Mouse (Mus musculus): ENCODE measurements around the gene Lcn4. TPM values are rescaled to one million over a fixed set of nuclear protein-coding genes. Genes with fewer than 3 reads are reported as not detected.
A peak's percentile ranks its signal among the peaks of the same experiment; 100 is the strongest.
"Not testable (repeated sequence)": the region's sequence is repeated elsewhere in the genome, so short reads cannot be mapped to it uniquely, and the experiment has no call there.

Lcn4 gene
- polyA plus RNA-seq (2012; rRNA removed) (not detected in 2 replicates), polyA plus RNA-seq (2014; fragmentation: Nextera tagmentation; extraction: Ambion mirVana) (not detected in 2 replicates)

GRCm38 (mm10) chr2:26671182-26671581 is at the start of gene Lcn4:
Lcn4 (minus strand) TSS chr2:26671282.
- no peak within 1 kb of the TSS for H3K27ac ChIP-seq
- H3K27me3 ChIP-seq (ENCODE audit: control insufficient read depth, insufficient read depth, low read length): no peaks in the 10 kb centered on the region
- TF ChIP-seq CTCF (IDR thresholded peaks at IDR 0.05; ENCODE audit: low read depth) (no peak), EP300 (IDR thresholded peaks at IDR 0.05; ENCODE audit: low read depth) (no peak)
- no peaks in the 10 kb centered on the region for H3K4me1 ChIP-seq (replicated peaks; ENCODE audit: control insufficient read depth in 2 of 2, insufficient read depth in 2 of 2, low read length in 1 of 2)
- H3K9me3 ChIP-seq (ENCODE audit: control insufficient read depth, low read length): no peaks in the 10 kb centered on the region
- no peak for DNase-seq (ENCODE audit: low read depth in 3 of 3, low spot score in 3 of 3)
- no peak within 1 kb of the TSS for H3K9ac ChIP-seq (replicated peaks)
- no peak within 1 kb of the TSS for H3K4me3 ChIP-seq (ENCODE audit: insufficient read depth in 1 of 2, low read depth in 2 of 2, low read length in 2 of 2)
- 63% methylated on average over 3 of the region's 3 CpGs for WGBS (ENCODE audit: insufficient replicate concordance)
- no peaks in the 10 kb centered on the region for H3K36me3 ChIP-seq (replicated peaks; ENCODE audit: control insufficient read depth, insufficient read depth, low read depth)
- ATAC-seq (ENCODE audit: insufficient read depth): no peak
- no peak within 1 kb of the TSS for H3K4me2 ChIP-seq (ENCODE audit: low read depth)

DNA sequence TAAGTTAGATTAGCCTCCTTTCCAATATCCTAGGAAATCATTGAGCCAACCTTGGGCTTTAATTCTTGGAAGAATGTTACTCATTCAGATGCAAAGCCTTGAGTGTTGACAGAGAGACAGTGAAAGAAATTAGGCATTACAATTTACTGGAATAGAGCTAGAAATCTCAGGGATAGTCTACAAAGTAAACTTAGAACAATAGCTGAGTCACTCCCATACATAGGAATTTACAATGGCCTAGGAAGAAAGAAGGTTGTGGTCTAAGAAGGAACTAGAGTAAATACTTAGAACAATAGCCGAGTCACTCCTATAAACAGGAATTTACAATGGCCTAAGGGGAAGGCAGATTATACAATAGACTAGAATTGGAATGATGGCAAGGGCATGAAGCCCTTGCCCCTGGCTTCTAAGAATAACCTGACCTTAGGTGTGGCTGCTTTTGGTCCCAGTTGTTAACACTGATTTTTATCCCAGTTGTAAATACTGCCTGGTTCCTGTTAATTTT is 15.1 kb upstream of the Lcn4 start:
- 46% methylated on average over 1 of the region's 1 CpGs for WGBS (ENCODE audit: insufficient replicate concordance)
- H3K9me3 ChIP-seq (ENCODE audit: control insufficient read depth, low read length): no peaks in the 10 kb centered on the region
- no peak overlapping the region for H3K27ac ChIP-seq
- no peak for TF ChIP-seq EP300 (IDR thresholded peaks at IDR 0.05; ENCODE audit: low read depth)
- no peak for TF ChIP-seq CTCF (IDR thresholded peaks at IDR 0.05; ENCODE audit: low read depth)
- no peak overlapping the region for H3K4me2 ChIP-seq (ENCODE audit: low read depth)
- H3K36me3 ChIP-seq (replicated peaks; ENCODE audit: control insufficient read depth, insufficient read depth, low read depth): no peaks in the 10 kb centered on the region
- no peaks in the 10 kb centered on the region for H3K27me3 ChIP-seq (ENCODE audit: control insufficient read depth, insufficient read depth, low read length)
- no peak for ATAC-seq (ENCODE audit: insufficient read depth)
- H3K4me1 ChIP-seq (replicated peaks; ENCODE audit: control insufficient read depth in 2 of 2, insufficient read depth in 2 of 2, low read length in 1 of 2): no peaks in the 10 kb centered on the region
- no peak overlapping the region for H3K4me3 ChIP-seq (ENCODE audit: insufficient read depth in 1 of 2, low read depth in 2 of 2, low read length in 2 of 2)
- no peak for DNase-seq (ENCODE audit: low read depth in 3 of 3, low spot score in 3 of 3)
- H3K9ac ChIP-seq (replicated peaks): no peak overlapping the region

GRCm38 (mm10) chr2:26668746-26669145 is 2.3 kb downstream of the Lcn4 start:
- ATAC-seq (ENCODE audit: insufficient read depth): no peak
- H3K27me3 ChIP-seq (ENCODE audit: control insufficient read depth, insufficient read depth, low read length): no peaks in the 10 kb centered on the region
- no peak overlapping the region for H3K27ac ChIP-seq
- no peak overlapping the region for H3K9ac ChIP-seq (replicated peaks)
- no peaks in the 10 kb centered on the region for H3K4me1 ChIP-seq (replicated peaks; ENCODE audit: control insufficient read depth in 2 of 2, insufficient read depth in 2 of 2, low read length in 1 of 2)
- TF ChIP-seq CTCF (IDR thresholded peaks at IDR 0.05; ENCODE audit: low read depth): no peak
- no peaks in the 10 kb centered on the region for H3K9me3 ChIP-seq (ENCODE audit: control insufficient read depth, low read length)
- DNase-seq (ENCODE audit: low read depth in 3 of 3, low spot score in 3 of 3): no peak
- no peaks in the 10 kb centered on the region for H3K36me3 ChIP-seq (replicated peaks; ENCODE audit: control insufficient read depth, insufficient read depth, low read depth)
- H3K4me3 ChIP-seq (ENCODE audit: insufficient read depth in 1 of 2, low read depth in 2 of 2, low read length in 2 of 2): no peak overlapping the region
- no peak overlapping the region for H3K4me2 ChIP-seq (ENCODE audit: low read depth)

DNA sequence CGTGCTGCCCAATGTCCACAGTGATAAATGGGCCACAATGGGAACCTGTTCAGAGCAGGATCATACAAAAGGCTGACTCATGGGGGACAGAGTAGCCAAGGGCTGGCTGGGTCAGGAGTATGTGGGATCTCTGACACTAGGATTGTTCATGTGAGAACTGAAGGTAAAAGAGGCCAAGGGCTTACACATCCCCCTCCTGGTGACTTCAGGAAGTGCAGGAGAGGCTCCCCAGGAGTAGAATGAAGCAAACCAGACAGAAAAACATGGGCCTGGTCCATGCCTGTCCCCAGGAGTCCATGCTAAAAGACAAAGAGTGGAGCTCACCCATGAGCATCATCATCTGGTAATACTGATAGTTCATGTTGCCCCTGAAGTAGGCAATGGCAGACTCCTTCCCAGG is 7.5 kb downstream of the Lcn4 start:
- WGBS (ENCODE audit: insufficient replicate concordance): 48% methylated on average over 1 of the region's 1 CpGs
- ATAC-seq (ENCODE audit: insufficient read depth); H3K36me3 ChIP-seq (replicated peaks; ENCODE audit: control insufficient read depth, insufficient read depth, low read depth); DNase-seq (ENCODE audit: low read depth in 3 of 3, low spot score in 3 of 3); H3K4me1 ChIP-seq (replicated peaks; ENCODE audit: control insufficient read depth in 2 of 2, insufficient read depth in 2 of 2, low read length in 1 of 2); H3K4me2 ChIP-seq (ENCODE audit: low read depth); H3K27me3 ChIP-seq (ENCODE audit: control insufficient read depth, insufficient read depth, low read length); H3K27ac ChIP-seq; H3K9me3 ChIP-seq (ENCODE audit: control insufficient read depth, low read length); H3K9ac ChIP-seq (replicated peaks); H3K4me3 ChIP-seq (ENCODE audit: insufficient read depth in 1 of 2, low read depth in 2 of 2, low read length in 2 of 2): not testable (repeated sequence)
- TF ChIP-seq CTCF (IDR thresholded peaks at IDR 0.05; ENCODE audit: low read depth): peak; percentile 69

GRCm38 (mm10) chr2:26663112-26663511 is 8.0 kb downstream of the Lcn4 start:
- Histone ChIP-seq H3K4me3 (ENCODE audit: insufficient read depth in 1 of 2, low read depth in 2 of 2, low read length in 2 of 2) (no peak overlapping the region), H3K27me3 (ENCODE audit: control insufficient read depth, insufficient read depth, low read length) (no peaks in the 10 kb centered on the region; the same call in 1 of the 2 replicates), H3K4me2 (ENCODE audit: low read depth) (no peak overlapping the region), H3K36me3 (replicated peaks; ENCODE audit: control insufficient read depth, insufficient read depth, low read depth) (no peaks in the 10 kb centered on the region), H3K4me1 (replicated peaks; ENCODE audit: control insufficient read depth in 2 of 2, insufficient read depth in 2 of 2, low read length in 1 of 2) (no peaks in the 10 kb centered on the region), H3K9ac (replicated peaks) (no peak overlapping the region), H3K9me3 (ENCODE audit: control insufficient read depth, low read length) (no peaks in the 10 kb centered on the region), H3K27ac (no peak overlapping the region)
- no peak for ATAC-seq (ENCODE audit: insufficient read depth)
- 31% methylated on average over 10 of the region's 10 CpGs for WGBS (ENCODE audit: insufficient replicate concordance)
- TF ChIP-seq EP300 (IDR thresholded peaks at IDR 0.05; ENCODE audit: low read depth) (no peak), CTCF (IDR thresholded peaks at IDR 0.05; ENCODE audit: low read depth) (no peak)
- DNase-seq (ENCODE audit: low read depth in 3 of 3, low spot score in 3 of 3): no peak

Measured in liver, embryonic 14.5 days (tissue).